Mouse (Mus musculus): Measurements from ENCODE around the gene Birc5.

- TF ChIP-seq EP300 (IDR thresholded peaks at IDR 0.05; ENCODE audit: insufficient read depth, low read depth, low read length) (no peak), CTCF (IDR thresholded peaks at IDR 0.05; ENCODE audit: low read depth, low read length) (peak; percentile 24)
Observed at GRCm38 (mm10) chr11:117874419-117874818, 25.4 kb downstream of the Birc5 start.
